Mouse (Mus musculus): ENCODE data around the gene Zbtb17.

Gene Zbtb17

DNA sequence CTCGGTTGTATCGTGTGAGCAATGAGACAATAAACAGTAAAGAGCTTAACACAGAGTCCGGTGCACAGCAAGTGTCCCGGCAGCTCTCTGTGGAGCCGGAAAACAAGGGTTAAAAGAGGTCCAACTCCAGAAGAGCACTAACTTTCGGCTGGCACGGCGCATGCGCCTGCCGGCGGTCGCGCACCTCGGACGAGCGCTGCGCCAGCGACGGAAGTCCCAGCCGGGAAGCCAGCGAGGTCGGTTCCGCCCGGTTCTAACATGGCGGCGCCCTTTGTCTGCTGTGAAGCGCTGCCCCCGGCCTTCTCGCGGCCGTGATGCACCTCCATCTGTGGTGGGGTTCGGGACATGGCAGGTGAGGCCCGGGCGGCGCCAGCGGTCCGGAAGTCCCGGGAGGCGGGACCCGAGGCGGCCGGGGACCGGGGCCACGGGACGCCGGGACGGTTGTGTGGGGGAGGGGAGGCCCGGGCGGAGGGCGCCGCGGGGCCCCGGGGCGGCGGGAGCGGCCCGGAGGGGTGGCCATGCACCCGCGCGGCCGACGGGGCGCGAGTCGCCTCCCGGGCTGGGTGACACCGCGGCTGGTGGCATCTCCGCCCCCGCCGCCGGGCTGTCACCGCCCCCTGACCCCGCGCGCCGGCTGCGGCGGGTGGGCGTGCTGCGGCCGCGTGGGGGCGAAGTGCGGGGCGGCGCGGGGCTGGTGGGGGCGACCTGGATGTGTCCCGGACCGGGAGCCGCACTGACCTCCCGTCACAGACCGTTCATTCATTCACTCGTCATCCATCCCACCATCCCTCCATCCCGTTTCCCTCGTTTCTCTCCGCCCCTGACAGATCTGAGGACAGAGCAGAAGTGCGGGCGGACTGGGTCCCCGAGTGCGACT lies at the start of gene Zbtb17:
Zbtb17 (plus strand) TSS at position 204 of the 877 bp plus-strand sequence.
- DNase-seq (ENCODE audit: low spot score), result peak; percentile 81

DNA sequence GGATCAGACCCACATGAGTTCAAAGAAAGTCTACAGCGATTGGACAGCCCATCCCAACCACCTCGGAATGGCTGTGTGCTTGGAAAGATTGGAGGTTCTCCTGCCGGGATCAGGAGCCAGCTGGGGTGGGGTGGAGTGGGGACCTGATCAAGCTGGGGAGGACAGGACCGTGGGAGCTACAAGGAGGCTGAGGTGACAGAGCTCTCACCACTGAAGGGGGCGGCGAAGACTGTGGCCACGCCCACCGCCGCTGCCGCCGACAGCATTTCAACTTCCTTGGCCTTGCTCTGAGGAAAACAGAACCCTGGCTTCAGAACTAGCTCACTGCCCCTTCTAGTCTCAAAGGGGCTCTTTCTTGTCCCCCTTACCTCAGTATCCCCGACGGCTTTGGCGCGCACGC lies 49.7 kb upstream of the Zbtb17 start:
- DNase-seq (ENCODE audit: low spot score), result no peak

DNA sequence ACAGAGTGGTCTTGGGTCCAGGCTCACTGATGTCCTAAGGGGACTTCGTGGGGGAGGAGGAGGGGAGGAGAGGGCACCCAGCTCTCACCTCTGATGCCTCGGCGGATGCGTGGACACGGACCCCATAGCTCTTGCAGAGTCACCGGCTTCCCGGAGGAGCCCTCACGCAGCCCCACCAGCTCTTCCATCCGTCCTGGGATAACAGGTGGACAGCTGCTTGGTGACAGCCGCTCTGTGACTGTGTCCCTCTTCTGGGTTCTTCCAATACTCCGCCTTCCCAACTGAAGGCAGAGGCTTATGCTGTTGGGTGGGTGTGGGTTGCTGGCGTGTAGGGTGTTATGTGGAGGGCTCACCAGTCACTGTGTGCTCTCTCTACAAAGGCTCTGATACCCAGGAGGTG lies 46.6 kb upstream of the Zbtb17 start:
- no peak for DNase-seq (ENCODE audit: low spot score)

DNA sequence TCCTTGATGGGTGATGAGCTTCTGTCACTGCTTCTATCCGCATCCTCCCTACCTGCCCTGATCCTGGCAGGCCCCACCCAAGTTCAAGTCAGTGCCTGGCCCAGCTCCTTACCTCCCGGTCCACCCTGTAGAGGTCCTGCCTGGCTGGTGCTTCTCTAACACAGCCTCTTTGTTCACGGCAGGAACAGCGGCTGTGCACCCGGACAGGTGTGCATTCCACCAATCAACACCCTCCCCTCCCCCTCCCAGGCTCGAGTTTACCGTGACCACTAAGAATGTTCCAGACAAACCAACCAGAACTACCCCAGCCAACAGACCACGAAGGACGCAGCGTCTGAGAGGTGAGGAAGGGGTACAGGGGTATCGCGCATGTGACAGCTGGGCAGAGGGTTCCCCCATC lies 45.9 kb upstream of the Zbtb17 start, which contains the start of gene Clcnka:
Clcnka (minus strand) TSS at position 180 of the 400 bp plus-strand sequence.
- no peak for DNase-seq (ENCODE audit: low spot score)

DNA sequence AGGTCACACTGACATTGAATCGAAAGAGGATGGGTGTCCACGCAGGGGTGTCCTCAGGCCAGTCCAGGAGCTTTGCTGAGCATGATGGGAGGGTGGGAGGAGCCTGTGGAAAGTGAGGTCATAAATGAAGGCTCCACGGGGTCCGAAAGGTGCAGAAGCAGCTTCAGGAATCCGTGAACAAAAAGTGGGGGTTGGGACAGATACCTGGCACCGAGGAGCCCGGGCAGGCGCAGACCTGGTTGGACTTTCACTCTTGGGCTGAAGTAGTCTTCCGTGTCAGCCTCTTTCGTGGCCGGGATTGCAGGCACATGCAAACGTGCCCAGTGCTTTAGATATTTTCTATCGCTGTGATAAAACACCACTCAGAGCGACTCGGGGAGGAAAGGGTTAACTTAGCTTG lies 44.3 kb upstream of the Zbtb17 start:
- DNase-seq (ENCODE audit: low spot score), result no peak

DNA sequence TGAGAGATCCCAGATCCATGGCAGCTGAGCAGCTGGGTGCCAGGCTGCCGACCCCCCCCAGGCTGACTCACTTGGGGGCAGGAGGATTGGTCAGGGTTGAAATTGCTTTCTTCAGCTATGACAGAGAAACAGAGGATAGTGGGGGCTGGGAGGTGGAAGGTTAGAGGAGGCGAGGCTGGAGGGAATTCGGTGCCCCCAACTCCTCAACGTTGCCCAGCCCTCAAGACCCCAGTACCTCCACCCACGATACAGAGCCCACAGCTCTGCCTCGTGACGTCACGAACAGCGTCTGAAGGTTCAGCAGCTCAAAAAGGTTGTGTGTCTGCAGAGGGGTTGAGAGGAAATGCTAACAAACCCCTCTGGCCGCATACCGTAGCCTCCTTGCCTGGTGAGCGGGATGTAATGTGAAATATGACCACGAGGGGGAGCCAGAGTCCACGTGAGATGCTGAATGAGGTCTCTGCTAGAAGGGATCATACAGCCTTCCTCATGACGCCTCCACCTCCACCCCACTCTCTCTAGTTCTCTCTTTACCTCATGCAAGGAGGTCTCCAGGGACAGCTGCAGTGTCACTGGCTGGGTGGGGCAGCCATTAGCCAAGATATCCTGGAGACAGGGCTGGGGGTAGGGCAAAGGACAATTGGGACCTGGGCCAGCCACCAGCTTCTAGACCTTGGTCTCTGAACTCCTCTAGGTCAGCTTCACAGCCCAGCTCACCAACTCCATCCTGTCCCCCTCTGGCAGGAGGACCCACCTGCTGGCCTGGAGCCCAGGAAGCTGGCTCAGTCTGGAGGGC lies 39.7 kb upstream of the Zbtb17 start:
- peak; percentile 31 for DNase-seq (ENCODE audit: low spot score)

DNA sequence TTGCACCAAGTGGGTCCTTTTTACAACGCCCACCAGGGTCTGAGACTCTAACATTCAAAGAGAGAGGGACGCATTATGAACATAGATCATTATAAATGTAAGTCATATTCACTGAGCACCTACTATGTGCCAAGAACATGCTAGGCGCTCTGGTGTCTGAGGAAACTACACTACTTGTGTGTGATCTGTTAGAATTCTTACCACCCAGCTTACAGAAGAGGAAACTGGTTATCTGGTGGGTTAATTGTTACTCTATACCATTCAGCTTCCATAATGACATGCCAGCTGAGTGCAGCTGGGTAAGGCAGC lies 39.2 kb upstream of the Zbtb17 start:
- DNase-seq (ENCODE audit: low spot score), result no peak

DNA sequence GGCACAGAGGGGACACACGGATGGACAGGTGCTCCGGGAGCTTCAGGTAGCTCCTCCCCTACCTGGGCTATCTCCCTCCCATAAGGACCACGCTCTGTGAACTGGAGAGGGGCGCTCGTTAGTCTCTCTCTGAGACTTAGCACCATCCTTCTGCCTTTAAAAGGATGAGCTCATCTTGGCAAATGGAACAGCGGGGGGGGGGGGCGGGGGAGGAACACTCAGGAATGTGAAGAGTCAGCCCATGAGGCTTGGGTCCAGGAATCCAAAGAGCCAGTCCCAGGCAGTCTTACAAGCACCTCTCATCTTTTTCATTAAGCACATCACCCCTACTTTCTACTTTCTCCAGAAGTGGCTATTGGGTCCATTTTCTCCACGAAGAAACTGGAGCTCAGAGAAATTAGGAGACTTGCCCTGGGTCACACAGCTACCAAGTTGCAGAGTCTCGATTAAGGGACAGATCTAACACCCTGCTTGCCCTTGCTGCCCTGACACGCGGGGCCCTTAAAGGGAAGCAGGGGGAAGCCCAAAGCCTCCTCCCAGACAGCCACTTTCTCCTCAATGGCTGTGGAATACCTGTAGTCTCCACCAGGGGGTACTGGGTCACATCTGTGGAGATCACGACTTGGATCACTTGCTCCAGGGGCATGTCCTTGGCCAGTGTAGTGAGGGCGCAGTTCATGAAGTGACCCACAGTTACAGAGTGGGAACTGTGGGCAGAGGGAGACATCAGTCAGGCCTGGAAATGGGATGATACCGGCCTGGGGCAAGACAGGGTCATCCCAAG lies 37.7 kb upstream of the Zbtb17 start:
- DNase-seq (ENCODE audit: low spot score), result peak; percentile 23

DNA sequence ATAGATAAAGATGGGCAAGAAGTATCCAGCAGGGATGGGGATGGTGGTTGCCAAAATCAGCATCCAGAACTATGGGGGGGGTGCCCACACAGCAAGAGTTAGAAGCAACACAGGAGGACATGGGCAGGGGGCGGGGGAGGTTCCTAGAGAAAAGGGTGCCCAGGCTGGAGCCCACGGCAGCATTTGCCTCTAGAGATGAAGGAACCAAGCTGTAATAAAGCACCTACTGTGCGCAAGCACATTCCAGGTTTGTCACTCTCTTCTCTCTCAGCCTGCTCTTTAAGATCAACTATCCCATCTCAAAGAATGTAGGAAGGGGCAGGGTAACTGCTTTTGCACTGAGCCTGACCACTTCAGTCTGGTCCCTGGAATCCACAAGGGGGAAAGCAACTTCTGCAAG lies 35.9 kb upstream of the Zbtb17 start:
- DNase-seq (ENCODE audit: low spot score), result no peak

DNA sequence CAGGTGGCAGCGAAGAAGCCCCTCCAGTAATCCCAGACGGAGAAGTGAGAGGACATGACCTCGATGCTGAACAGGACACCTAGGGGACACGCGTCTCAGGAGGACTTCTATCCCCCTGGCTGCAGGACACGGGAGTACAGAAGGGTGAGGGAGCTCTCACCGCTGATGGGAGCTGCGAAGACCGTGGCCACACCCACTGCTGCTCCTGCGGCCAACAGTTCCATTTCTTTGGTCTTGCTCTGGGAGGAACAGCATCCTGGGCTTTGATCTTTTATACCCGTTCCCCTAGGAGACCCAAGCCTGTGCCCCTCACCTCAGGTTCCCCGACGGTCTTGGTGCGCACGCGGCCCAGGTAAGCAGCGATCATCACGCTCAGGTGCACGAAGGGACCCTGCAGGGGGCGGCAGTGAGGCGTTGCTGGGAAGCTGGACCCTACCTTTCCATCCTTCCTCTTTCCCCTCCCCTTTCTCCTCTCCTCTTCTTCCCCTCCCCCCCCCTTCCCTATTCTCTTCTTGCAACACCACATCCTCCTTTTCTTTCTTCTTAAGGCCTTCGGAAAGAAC lies 32.9 kb upstream of the Zbtb17 start:
- DNase-seq (ENCODE audit: low spot score), result no peak

DNA sequence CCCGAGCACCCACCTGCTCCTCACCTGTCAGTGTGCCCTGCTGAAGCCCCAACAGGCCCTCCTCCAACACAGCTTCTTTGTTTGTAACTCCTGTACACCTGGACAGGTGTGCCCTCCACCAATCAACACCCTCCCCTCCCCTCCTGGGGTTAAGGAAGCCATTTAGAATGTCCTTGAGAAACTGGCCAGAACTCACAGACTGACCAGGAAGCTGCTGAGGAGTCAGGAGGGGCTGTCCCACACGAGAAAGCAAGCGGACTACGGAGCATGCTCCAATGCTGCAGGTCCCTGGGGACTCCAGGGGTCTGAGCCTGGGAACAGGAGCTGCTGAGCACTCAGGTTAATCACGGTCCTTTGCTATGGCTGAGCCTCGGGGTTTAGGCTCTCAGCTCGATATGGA lies 28.5 kb upstream of the Zbtb17 start, which contains the start of gene Clcnkb:
Clcnkb (minus strand) TSS at position 91 of the 400 bp plus-strand sequence.
- no peak for DNase-seq (ENCODE audit: low spot score)

DNA sequence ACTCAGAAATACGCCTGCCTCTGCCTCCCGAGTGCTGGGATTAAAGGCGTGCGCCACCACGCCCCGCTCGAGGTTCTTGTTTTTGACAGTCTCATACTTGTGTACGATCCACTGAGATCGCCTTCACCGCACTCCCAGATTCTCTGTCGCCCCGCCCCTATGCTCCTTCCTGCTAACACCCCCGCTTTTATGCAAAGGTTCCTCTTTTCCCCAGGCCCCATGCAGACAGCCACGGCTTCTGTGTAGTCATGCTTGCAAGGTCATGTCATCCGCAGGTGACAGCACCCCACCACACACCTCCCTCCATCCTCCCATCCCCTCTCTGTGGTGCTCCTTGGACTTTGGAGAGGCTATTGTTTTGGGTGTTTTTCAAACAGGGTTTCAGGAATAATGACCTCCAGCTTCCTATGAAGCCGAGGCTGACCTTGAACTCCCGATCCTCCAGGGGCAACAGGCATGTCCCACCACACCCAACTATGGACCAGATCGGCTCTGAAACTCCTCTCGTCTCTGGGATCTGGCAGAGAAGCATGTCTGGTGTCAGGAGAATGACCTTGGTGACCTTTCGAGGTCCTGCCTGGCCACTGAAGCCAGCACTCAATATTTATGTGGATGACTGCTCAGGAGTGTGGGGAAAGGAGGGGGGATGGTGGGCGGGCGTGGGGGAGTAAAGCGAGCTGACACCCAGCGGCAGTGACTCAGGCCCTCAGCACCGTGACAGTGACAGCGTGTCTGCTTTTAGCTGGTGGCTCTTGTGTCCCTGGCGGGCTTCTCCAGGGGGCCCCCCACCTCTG lies 24.9 kb upstream of the Zbtb17 start:
- DNase-seq (ENCODE audit: low spot score), result no peak

DNA sequence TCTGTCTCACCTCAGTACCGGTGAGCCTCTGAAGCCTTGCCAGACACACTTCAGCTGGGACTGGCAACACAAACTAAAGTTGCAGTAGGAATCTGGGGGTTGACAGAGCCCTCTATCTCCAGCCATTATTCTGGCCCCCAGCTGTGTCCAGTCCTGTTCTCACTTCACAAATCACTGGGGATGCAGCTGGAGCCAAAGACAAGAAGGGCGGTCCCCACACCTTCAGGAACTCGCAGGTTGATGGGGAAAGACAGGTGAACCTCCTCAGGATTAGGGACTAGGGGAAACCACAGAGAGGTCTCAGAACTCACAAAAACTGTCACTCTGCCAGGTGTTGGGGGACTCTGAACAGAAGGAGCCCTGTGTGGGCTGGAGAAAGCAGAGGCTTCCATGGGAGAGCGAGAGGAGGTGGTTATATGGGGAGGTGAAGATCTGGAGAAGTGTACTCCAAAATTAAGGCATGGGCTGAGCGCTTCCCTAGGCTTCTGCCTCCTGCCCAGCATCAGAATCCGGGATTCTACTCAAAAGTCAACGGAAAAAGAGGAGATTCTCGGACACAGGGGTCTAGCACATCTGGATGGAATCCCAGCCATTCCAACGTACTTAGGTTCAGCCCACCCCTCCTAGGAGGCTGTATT lies 24.1 kb upstream of the Zbtb17 start, which contains the start of gene Hspb7:
Hspb7 (plus strand) TSS at position 588 of the 638 bp plus-strand sequence.
- no peak for DNase-seq (ENCODE audit: low spot score)

DNA sequence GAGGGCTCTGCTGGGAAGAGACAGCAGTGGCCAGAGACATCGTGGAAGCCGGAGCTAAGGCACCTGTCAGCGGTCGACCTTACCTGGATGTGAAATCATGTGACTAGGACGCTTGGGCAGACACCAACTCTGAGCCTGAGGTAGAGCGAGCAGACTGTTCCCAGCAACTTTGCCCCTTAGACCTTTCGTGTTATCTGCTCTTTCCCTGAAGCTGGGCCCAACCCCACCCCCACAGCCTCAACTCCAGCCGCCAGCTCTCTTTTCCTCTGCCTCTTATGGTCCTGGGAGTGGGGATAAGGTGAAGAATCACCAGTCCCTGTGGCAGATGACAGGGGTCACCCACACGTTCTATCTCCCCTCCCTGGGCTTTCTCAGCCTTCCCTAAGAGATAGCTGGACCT lies 23.6 kb upstream of the Zbtb17 start:
- no peak for DNase-seq (ENCODE audit: low spot score)

DNA sequence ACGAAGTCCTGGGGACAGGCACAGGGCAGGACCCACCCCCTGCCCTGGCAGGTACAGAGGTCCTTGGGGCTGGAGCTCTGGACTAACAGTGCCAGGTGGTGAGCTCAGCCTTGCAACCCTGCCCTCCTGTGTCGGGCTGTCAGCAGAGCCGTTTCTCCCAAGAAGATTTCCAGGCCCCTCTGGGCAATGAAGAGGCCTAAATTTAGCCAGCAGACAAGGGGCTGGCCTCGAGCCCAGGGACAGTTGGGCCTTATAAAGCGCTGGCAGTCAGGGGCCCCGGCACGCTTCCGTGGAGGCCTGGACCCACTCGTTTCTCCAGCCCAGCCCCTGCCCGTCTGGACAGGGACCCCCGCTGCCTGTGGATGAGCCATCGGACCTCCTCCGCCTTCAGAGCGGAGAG lies 23.0 kb upstream of the Zbtb17 start:
- DNase-seq (ENCODE audit: low spot score), result no peak

DNA sequence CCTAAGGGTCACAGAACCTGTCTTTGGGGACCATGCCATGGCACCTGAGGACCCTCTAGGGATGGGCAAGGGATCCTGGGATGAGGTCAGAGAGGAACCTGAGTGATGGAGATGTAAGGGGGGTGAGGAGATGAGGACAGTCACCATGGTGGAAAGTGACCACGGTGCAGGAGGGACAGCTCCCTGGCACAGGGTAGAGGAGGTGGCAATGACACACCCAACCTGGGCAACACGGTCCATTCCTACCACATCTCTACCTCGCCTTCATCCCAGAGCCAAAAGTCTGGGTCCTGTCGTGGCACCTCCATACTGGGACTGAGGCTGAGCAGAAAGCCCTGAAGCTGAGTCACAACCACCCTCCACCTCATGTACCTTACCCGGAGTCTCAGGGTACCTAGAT lies 21.6 kb upstream of the Zbtb17 start:
- no peak for DNase-seq (ENCODE audit: low spot score)

DNA sequence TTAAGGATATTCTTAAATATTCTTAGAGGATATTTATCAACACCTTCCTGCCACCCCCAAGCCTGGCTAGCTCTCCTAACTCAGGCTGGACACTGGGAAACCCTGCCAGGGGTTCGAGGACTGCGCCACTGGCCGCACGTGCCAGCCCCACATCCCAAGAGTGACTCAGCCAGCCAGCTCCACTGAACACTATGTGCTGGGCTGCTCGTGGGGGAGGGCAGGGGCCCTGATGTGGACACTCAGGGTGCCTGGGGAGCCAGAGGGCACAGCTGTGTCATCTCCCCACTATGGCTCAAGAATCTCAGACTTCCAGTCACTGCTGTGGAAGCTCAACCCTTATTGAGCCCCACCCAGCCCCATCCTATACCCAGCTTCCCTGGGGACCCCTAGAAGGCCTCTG lies 21.2 kb upstream of the Zbtb17 start:
- DNase-seq (ENCODE audit: low spot score), result no peak

DNA sequence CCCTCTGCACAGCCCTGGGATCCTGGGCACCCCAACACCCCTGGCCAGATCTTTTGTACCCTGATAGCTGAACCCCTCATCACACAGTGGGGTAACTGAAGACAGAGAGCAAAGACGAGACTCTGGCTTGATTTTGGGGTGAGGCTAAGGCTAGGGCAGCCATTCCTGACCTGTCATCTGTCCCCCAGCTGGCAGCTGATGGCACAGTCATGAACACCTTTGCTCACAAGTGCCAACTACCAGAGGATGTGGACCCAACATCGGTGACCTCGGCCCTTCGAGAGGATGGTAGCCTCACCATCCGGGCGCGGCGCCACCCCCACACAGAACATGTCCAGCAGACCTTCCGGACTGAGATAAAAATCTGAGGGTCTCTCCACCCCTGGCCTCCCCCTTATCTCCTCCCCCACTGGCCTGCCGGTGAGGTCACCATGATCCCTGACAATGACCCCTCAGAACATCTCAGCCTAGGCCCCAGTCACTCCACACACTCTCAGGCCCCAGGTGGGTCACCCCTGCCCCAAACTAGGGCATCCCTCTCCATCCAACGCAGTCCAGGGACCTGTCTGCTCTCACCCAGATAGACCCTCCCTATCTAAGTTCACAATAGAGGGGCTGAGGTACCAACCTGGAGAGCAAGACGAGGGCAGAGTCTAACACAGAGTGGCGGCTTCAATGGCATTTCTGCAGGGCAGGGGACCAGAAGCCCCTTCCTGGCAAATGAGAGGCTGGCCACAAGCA lies 20.6 kb upstream of the Zbtb17 start:
- no peak for DNase-seq (ENCODE audit: low spot score)

DNA sequence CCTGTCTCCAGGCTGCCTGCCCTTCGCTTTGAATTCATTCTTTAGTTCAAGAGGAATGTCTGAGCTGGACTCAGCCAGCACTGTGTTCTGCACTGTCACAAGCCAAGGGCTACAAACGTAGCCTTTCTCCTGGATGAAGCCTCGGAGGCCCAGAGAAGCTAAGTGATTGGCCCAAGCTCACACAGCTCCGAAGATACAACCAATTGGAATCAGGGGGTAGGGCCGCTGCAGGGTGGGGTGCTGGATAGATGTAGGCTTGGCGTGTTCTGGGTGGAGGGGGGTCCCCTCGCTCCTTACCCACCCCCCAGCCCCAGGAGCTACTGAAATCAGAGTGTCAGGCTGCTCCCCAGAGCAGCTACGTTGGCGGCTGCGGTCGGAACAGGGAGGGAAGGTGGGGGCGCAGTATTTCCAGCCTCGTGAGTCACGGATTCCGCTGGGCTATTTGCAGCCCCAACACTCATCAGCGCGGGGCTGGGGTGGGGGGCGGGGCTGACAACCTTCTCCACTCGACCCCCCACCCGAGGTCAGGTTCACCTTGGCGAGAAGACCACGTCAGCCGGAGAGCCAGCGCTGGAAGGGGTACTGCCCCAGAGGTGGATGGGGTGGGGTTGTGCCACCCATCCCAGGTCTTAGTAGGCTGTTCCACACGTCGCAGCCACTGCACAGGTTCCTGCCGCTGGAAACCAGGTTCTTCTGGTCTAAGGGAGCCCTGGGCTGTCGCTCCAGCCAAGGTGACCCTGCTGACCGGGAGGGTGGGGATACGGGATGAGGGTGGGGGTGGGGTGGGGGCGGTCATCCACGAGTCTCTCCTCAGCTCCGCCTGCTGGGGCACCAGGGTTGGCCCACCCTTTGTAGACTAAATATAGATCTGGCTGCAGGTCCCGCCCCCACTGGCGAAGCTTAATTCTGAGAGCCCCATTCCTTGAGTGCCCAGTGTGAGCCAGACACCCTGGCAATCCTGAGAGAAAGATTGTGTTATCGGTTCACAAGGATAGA lies 18.7 kb upstream of the Zbtb17 start:
- no peak for DNase-seq (ENCODE audit: low spot score)

Data from c-Kit-positive CD71-positive TER-119-positive erythroid progenitor cells, embryonic 14.5 days (primary cell).